Mouse (Mus musculus): ENCODE measurements at regions not wholly inside any gene's neighbourhood (a gene's known extent, or its start where the extent isn't known, plus 50 kb on each side); places are given as distances from the start of the nearest gene placed in this dataset.

- TF ChIP-seq CTCF (conservative IDR thresholded peaks at IDR 0.05; ENCODE audit: insufficient read depth, insufficient read length, low read depth, low read length) (no peak), POLR2A (IDR thresholded peaks at IDR 0.05; ENCODE audit: low read depth, low read length) (no peak)
Measured at GRCm38 (mm10) chr1:73824406-73825184, 299.7 kb downstream of the Tns1 start.
